Mouse (Mus musculus): ENCODE measurements around the gene Becn1. TPM values are rescaled to one million over a fixed set of nuclear protein-coding genes. Genes with fewer than 3 reads are reported as not detected.

Becn1 gene
- polyA plus RNA-seq, 1 experiment from 2014 or later = 136 TPM

- Histone ChIP-seq H3K9ac (ENCODE audit: low read length) (peak overlapping the region; percentile 86), H3K4me3 (ENCODE audit: low read length) (peak overlapping the region; percentile 79), H3K27me3 (ENCODE audit: control insufficient read depth, insufficient read depth, low read depth, low read length) (no peaks in the 10 kb centered on the region), H3K36me3 (ENCODE audit: control insufficient read depth, insufficient read depth, low read length) (peaks cover 10% of the 10 kb centered on the region), H3K27ac (ENCODE audit: low read length) (no peak overlapping the region), H3K4me2 (ENCODE audit: low read depth, low read length) (peak overlapping the region; percentile 90), H3K9me3 (ENCODE audit: control insufficient read depth, low read length) (no peaks in the 10 kb centered on the region), H3K4me1 (replicated peaks; ENCODE audit: control insufficient read depth, insufficient read depth, low read length) (peaks cover 10% of the 10 kb centered on the region)
- ATAC-seq (ENCODE audit: low read depth) = no peak
- 65% methylated on average over 7 of the region's 7 CpGs for WGBS
These were observed 1.2 kb downstream of the Becn1 start for GRCm38 (mm10) chr11:101300881-101301280.

GRCm38 (mm10) chr11:101295191-101295590 is 6.9 kb downstream of the Becn1 start:
- Histone ChIP-seq H3K27me3 (ENCODE audit: control insufficient read depth, insufficient read depth, low read depth, low read length) (no peaks in the 10 kb centered on the region), H3K36me3 (ENCODE audit: control insufficient read depth, insufficient read depth, low read length) (peaks cover 36% of the 10 kb centered on the region), H3K4me2 (ENCODE audit: low read depth, low read length) (no peak overlapping the region), H3K9ac (ENCODE audit: low read length) (no peak overlapping the region), H3K9me3 (ENCODE audit: control insufficient read depth, low read length) (no peaks in the 10 kb centered on the region), H3K4me1 (replicated peaks; ENCODE audit: control insufficient read depth, insufficient read depth, low read length) (no peaks in the 10 kb centered on the region), H3K4me3 (ENCODE audit: low read length) (no peak overlapping the region), H3K27ac (ENCODE audit: low read length) (no peak overlapping the region)
- ATAC-seq (ENCODE audit: low read depth) = no peak
- 96% methylated on average over 8 of the region's 8 CpGs for WGBS

DNA sequence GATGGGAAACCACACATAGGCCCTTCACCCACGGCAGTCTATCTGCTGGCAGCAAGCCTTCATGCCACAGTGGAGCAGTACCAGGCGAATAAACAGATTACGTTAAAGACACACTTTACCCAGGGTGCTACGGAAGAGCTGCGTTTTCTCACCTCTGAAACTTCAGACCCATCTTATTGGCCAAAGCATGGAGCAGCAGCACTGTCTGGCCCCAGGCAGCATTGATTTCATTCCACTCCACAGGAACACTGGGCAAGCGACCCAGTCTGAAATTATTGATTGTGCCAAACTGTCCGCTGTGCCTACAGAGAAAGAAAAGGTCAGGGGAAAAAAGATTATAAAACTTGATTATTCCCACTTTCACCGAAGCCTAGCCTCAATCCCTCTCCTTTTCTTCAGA is 10.9 kb downstream of the Becn1 start:
- no peak for ATAC-seq (ENCODE audit: low read depth)
- Histone ChIP-seq H3K9me3 (ENCODE audit: control insufficient read depth, low read length) (no peaks in the 10 kb centered on the region), H3K27ac (ENCODE audit: low read length) (no peak overlapping the region), H3K4me2 (ENCODE audit: low read depth, low read length) (no peak overlapping the region), H3K9ac (ENCODE audit: low read length) (no peak overlapping the region), H3K36me3 (ENCODE audit: control insufficient read depth, insufficient read depth, low read length) (peaks cover 28% of the 10 kb centered on the region), H3K4me1 (replicated peaks; ENCODE audit: control insufficient read depth, insufficient read depth, low read length) (no peaks in the 10 kb centered on the region), H3K27me3 (ENCODE audit: control insufficient read depth, insufficient read depth, low read depth, low read length) (no peaks in the 10 kb centered on the region), H3K4me3 (ENCODE audit: low read length) (no peak overlapping the region)
- WGBS = 95% methylated on average over 8 of the region's 8 CpGs

DNA sequence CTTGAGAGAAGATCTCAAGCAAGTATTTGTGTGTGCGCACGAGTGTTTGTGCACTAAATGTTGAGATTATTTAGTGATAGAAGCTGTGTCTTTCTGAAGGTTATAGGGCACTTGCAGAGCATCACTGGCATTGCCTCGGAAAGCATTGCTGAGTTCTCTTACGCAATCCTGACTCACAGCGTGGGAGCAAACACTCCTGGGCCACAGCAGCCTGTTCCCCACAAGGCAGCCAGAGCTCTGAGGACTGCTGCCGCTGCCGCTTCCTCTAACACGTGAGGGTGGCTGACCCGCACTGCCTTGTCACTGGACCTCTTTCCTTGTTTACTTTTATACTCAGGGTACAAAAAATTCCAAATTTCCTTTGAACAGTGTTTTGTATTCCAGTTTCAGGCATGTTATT is 14.8 kb downstream of the Becn1 start:
- no peak overlapping the region for H3K4me3 ChIP-seq (ENCODE audit: low read length)
- 60% methylated on average over 9 of the region's 9 CpGs for WGBS
- H3K9me3 ChIP-seq (ENCODE audit: control insufficient read depth, low read length) = no peaks in the 10 kb centered on the region
- H3K4me2 ChIP-seq (ENCODE audit: low read depth, low read length) = no peak overlapping the region
- no peak for ATAC-seq (ENCODE audit: low read depth)
- no peak overlapping the region for H3K9ac ChIP-seq (ENCODE audit: low read length)
- no peaks in the 10 kb centered on the region for H3K4me1 ChIP-seq (replicated peaks; ENCODE audit: control insufficient read depth, insufficient read depth, low read length)
- H3K27ac ChIP-seq (ENCODE audit: low read length) = no peak overlapping the region
- peaks cover 11% of the 10 kb centered on the region for H3K36me3 ChIP-seq (ENCODE audit: control insufficient read depth, insufficient read depth, low read length)
- H3K27me3 ChIP-seq (ENCODE audit: control insufficient read depth, insufficient read depth, low read depth, low read length) = no peaks in the 10 kb centered on the region

- peak overlapping the region; percentile 21; the same call in 1 of the 2 replicates for H3K9ac ChIP-seq (ENCODE audit: low read length)
- no peak for ATAC-seq (ENCODE audit: low read depth)
- no peak overlapping the region for H3K4me2 ChIP-seq (ENCODE audit: low read depth, low read length)
- 61% methylated on average over 4 of the region's 4 CpGs for WGBS
- H3K9me3 ChIP-seq (ENCODE audit: control insufficient read depth, low read length) = no peaks in the 10 kb centered on the region
- peaks cover 5% of the 10 kb centered on the region; the same call in 1 of the 2 replicates for H3K4me1 ChIP-seq (replicated peaks; ENCODE audit: control insufficient read depth, insufficient read depth, low read length)
- H3K27me3 ChIP-seq (ENCODE audit: control insufficient read depth, insufficient read depth, low read depth, low read length) = no peaks in the 10 kb centered on the region
- no peak overlapping the region for H3K4me3 ChIP-seq (ENCODE audit: low read length)
- H3K27ac ChIP-seq (ENCODE audit: low read length) = no peak overlapping the region
- H3K36me3 ChIP-seq (ENCODE audit: control insufficient read depth, insufficient read depth, low read length) = peaks cover 2% of the 10 kb centered on the region; the same call in 1 of the 2 replicates
These were observed 18.3 kb downstream of the Becn1 start for GRCm38 (mm10) chr11:101283805-101284204.

GRCm38 (mm10) chr11:101282896-101283295 is 19.2 kb downstream of the Becn1 start:
- no peak overlapping the region for H3K4me3 ChIP-seq (ENCODE audit: low read length)
- H3K9ac ChIP-seq (ENCODE audit: low read length) = no peak overlapping the region
- no peak overlapping the region for H3K4me2 ChIP-seq (ENCODE audit: low read depth, low read length)
- H3K27ac ChIP-seq (ENCODE audit: low read length) = no peak overlapping the region
- 22% methylated on average over 5 of the region's 5 CpGs for WGBS
- no peak for ATAC-seq (ENCODE audit: low read depth)
- H3K9me3 ChIP-seq (ENCODE audit: control insufficient read depth, low read length) = no peaks in the 10 kb centered on the region
- H3K4me1 ChIP-seq (replicated peaks; ENCODE audit: control insufficient read depth, insufficient read depth, low read length) = peaks cover 7% of the 10 kb centered on the region
- H3K27me3 ChIP-seq (ENCODE audit: control insufficient read depth, insufficient read depth, low read depth, low read length) = no peaks in the 10 kb centered on the region
- no peaks in the 10 kb centered on the region; the same call in 1 of the 2 replicates for H3K36me3 ChIP-seq (ENCODE audit: control insufficient read depth, insufficient read depth, low read length)

- WGBS = 45% methylated on average over 7 of the region's 7 CpGs
- H3K4me2 ChIP-seq (ENCODE audit: low read depth, low read length) = no peak overlapping the region
- ATAC-seq (ENCODE audit: low read depth) = no peak
- H3K36me3 ChIP-seq (ENCODE audit: control insufficient read depth, insufficient read depth, low read length) = no peaks in the 10 kb centered on the region
- H3K9me3 ChIP-seq (ENCODE audit: control insufficient read depth, low read length) = no peaks in the 10 kb centered on the region
- no peak overlapping the region for H3K9ac ChIP-seq (ENCODE audit: low read length)
- H3K4me1 ChIP-seq (replicated peaks; ENCODE audit: control insufficient read depth, insufficient read depth, low read length) = peaks cover 26% of the 10 kb centered on the region
- H3K27ac ChIP-seq (ENCODE audit: low read length) = no peak overlapping the region
- H3K4me3 ChIP-seq (ENCODE audit: low read length) = no peak overlapping the region
- no peaks in the 10 kb centered on the region for H3K27me3 ChIP-seq (ENCODE audit: control insufficient read depth, insufficient read depth, low read depth, low read length)
These were observed 21.2 kb downstream of the Becn1 start for GRCm38 (mm10) chr11:101280837-101281236.

- Histone ChIP-seq H3K4me3 (ENCODE audit: low read length) (peak overlapping the region; percentile 85), H3K4me1 (replicated peaks; ENCODE audit: control insufficient read depth, insufficient read depth, low read length) (peaks cover 26% of the 10 kb centered on the region), H3K9me3 (ENCODE audit: control insufficient read depth, low read length) (no peaks in the 10 kb centered on the region), H3K9ac (ENCODE audit: low read length) (peak overlapping the region; percentile 86), H3K27ac (ENCODE audit: low read length) (peak overlapping the region; percentile 10; the same call in 1 of the 2 replicates), H3K4me2 (ENCODE audit: low read depth, low read length) (peak overlapping the region; percentile 84), H3K27me3 (ENCODE audit: control insufficient read depth, insufficient read depth, low read depth, low read length) (no peaks in the 10 kb centered on the region), H3K36me3 (ENCODE audit: control insufficient read depth, insufficient read depth, low read length) (no peaks in the 10 kb centered on the region)
- peak; percentile 5; the same call in 1 of the 2 replicates for ATAC-seq (ENCODE audit: low read depth)
- 59% methylated on average over 14 of the region's 14 CpGs for WGBS
These were observed 22.9 kb downstream of the Becn1 start for GRCm38 (mm10) chr11:101279193-101279569.

DNA sequence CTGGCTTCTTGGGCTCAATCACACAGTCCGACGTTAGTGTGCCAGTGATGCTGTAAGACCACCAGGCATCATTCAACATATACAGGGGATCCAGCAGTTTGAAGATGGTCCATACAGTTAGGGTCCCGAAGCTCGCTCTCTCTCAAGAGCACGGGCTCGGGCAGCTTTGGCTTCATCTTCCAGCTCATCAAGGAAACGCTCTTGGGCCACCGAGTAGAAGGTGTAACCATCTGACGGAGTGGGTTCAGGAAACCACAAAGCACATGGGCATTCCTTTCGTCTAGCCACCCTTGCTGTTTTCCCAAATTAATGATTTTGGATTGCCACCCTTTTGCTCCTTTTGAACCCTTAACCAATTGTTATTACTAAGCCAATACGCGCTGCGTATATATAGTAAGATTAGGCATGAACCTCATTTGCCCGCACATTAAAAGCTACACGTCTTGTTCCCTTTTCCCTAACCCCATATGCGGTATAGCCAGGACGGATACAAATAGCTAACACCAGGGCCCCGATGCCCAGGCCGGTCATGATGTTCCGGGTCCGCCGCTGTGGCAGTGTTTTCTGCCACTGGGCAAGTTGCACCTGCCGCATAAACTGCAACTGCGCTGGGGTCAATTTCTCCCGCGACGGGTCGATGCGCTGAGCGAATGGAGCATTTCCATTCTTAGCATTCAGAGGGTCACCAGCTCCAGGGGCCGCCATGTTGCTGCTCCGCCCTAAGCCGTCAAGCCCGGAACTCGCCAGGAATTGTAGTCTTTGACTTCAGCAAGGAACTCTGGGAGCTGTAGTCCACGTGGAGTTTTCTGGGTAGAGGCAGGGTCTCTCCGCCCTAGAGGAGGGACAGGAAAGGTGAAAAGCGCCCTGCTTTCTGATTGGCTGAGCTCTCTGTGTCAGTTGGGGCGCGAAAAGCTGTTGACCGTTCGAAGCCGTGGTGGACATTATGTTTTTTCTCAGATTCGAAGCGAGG is 23.6 kb downstream of the Becn1 start, which contains the start of the genes Cntd1 and Coa3:
Gene Cntd1, plus strand, starts transcription at position 790 of the 970 bp plus-strand sequence.
Gene Coa3, minus strand, starts transcription at position 892 of the 970 bp plus-strand sequence.
- 6% methylated on average over 45 of the region's 45 CpGs for WGBS
- Histone ChIP-seq H3K27me3 (ENCODE audit: control insufficient read depth, insufficient read depth, low read depth, low read length) (no peaks in the 10 kb centered on the region), H3K4me3 (ENCODE audit: low read length) (peak within 1 kb of the TSS; percentile 85), H3K9ac (ENCODE audit: low read length) (peak within 1 kb of the TSS; percentile 86), H3K27ac (ENCODE audit: low read length) (peak within 1 kb of the TSS; percentile 72), H3K9me3 (ENCODE audit: control insufficient read depth, low read length) (no peaks in the 10 kb centered on the region), H3K4me1 (replicated peaks; ENCODE audit: control insufficient read depth, insufficient read depth, low read length) (peaks cover 26% of the 10 kb centered on the region), H3K36me3 (ENCODE audit: control insufficient read depth, insufficient read depth, low read length) (no peaks in the 10 kb centered on the region), H3K4me2 (ENCODE audit: low read depth, low read length) (peak within 1 kb of the TSS; percentile 84)
- peak; percentile 96 for ATAC-seq (ENCODE audit: low read depth)
